Mouse (Mus musculus) forebrain, embryonic 16.5 days (tissue): ENCODE data around the gene Nfyc. TPM values are rescaled to one million over a fixed set of nuclear protein-coding genes. Genes with fewer than 3 reads are reported as not detected.

Experiments
- ATAC-seq: fragments of 200-750 bp; cut with Nextera tagmentation; 2 replicates; pipeline ENCODE4 v1.8.0; 2017; ENCODE audit warnings: mild to moderate bottlenecking, moderate library complexity
- H3K27ac ChIP-seq: fragments of 300-500 bp; sonication (generic); 2 replicates; pipeline ENCODE4 v1.5.1; 2014; ENCODE audit warnings: low read length, control low read depth
- H3K27me3 ChIP-seq: fragments of 300-500 bp; sonication (generic); replicated peaks from 2 replicates; pipeline ENCODE4 v1.6.1; 2014; ENCODE audit warnings: low read length; ENCODE audit not compliant: control insufficient read depth, insufficient read depth
- H3K36me3 ChIP-seq: fragments of 300-500 bp; sonication (generic); 2 replicates; pipeline ENCODE4 v1.6.1; 2014; ENCODE audit not compliant: control insufficient read depth, insufficient read depth
- H3K4me1 ChIP-seq: fragments of 300-500 bp; sonication (generic); replicated peaks from 2 replicates; pipeline ENCODE4 v1.6.1; 2014; ENCODE audit warnings: low read length; ENCODE audit not compliant: control insufficient read depth, insufficient read depth
- H3K4me2 ChIP-seq: fragments of 300-500 bp; sonication (generic); 2 replicates; pipeline ENCODE4 v1.6.1; 2014; ENCODE audit warnings: mild to moderate bottlenecking, low read length, control low read depth
- H3K4me3 ChIP-seq: fragments of 300-500 bp; sonication (generic); replicated peaks from 2 replicates; pipeline ENCODE4 v1.5.1; 2014; ENCODE audit warnings: mild to moderate bottlenecking, low read length, control low read depth
- H3K9ac ChIP-seq: fragments of 300-500 bp; sonication (generic); replicated peaks from 2 replicates; pipeline ENCODE4 v1.6.1; 2014; ENCODE audit warnings: low read depth, low read length, control low read depth
- H3K9me3 ChIP-seq: fragments of 300-500 bp; sonication (generic); 2 replicates; pipeline ENCODE4 v1.6.1; 2016; ENCODE audit warnings: low read length; ENCODE audit not compliant: control insufficient read depth
- WGBS: fragments of 180-500 bp; shearing (Covaris S2); extraction: QIAGEN DNeasy Blood & Tissue Kit; methylation state at CpG from one replicate; pipeline ENCODE4 v1.1.7; 2014; 5-methylcytosine and 5-hydroxymethylcytosine counted together
- polyA plus RNA-seq: library from polyadenylated mRNA; unstranded; fragments of >200 nt; fragmentation: Nextera tagmentation; extraction: Ambion mirVana; gene quantifications from 2 replicates; pipeline ENCODE4 v1.2.1, GENCODE M21; 2015

Nfyc gene
- polyA plus RNA-seq, 1 experiment from 2014 or later: 96.5 TPM

- H3K36me3 ChIP-seq: no peaks in the 10 kb centered on the region
- H3K4me3 ChIP-seq: no peak overlapping the region
- H3K27me3 ChIP-seq: no peaks in the 10 kb centered on the region
- ATAC-seq: no peak
- 0 out of 2 replicates have a peak, but pooled peaks cover 7% of the 10 kb centered on the region for H3K4me1 ChIP-seq
- 89% methylated on average over 7 of the region's 7 CpGs for WGBS
- no peak overlapping the region for H3K9ac ChIP-seq
- no peak overlapping the region for H3K27ac ChIP-seq
- no peak overlapping the region for H3K4me2 ChIP-seq
- H3K9me3 ChIP-seq: no peaks in the 10 kb centered on the region
These were observed 28.5 kb upstream of the Nfyc start for GRCm38 (mm10) chr4:120859865-120860264.

- no peak overlapping the region for H3K27ac ChIP-seq
- H3K9ac ChIP-seq: no peak overlapping the region
- H3K4me1 ChIP-seq: 0 out of 2 replicates have a peak, but pooled peaks cover 9% of the 10 kb centered on the region
- H3K4me3 ChIP-seq: no peak overlapping the region
- WGBS: 45% methylated on average over 5 of the region's 5 CpGs
- H3K4me2 ChIP-seq: 0 out of 2 replicates have a peak overlapping the region, but pooled peaks have one; percentile 7
- H3K27me3 ChIP-seq: no peaks in the 10 kb centered on the region
- H3K9me3 ChIP-seq: no peaks in the 10 kb centered on the region
- H3K36me3 ChIP-seq: no peaks in the 10 kb centered on the region
- no peak for ATAC-seq
These were observed 25.0 kb upstream of the Nfyc start for GRCm38 (mm10) chr4:120856376-120856775.

DNA sequence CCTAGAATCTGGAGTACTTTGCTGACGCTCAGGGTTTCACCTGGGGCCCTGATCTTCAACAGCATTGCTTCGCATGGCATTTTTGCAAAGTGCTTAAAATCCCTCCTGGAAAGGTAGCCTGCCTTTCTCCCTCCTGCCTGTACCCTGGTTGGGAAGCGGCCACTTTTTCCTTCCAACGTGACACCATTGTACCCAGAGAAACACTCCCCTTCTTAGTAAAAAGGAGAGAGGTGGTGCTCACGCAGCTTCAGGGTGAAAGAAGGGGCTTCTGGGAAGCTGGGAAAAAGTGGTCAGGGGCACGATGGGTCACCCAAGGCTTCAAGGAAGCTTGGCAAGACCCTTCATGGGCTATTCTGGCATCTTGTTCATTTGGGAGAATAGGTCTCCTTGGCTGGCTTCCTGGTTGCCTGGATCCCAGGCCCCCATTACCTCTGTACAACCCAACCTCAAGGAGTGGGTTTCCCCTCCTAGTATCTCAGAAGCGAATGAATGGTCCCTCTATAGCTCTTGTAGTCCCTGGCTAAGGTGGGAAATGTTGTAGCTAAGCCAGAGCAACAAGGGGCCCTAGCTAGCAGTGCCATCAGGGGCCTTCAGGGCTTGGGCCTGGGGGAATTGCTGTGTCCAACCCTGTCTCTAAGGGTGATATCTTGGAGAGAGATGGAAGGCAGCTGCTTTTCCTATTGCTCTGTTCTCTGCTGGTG lies 24.1 kb upstream of the Nfyc start:
- Histone ChIP-seq H3K36me3 (no peaks in the 10 kb centered on the region), H3K27me3 (no peaks in the 10 kb centered on the region), H3K9ac (peak overlapping the region; percentile 74), H3K4me3 (peak overlapping the region; percentile 64), H3K27ac (no peak overlapping the region), H3K9me3 (no peaks in the 10 kb centered on the region), H3K4me2 (peak overlapping the region; percentile 78), H3K4me1 (0 out of 2 replicates have a peak, but pooled peaks cover 9% of the 10 kb centered on the region)
- WGBS: 12% methylated on average over 7 of the region's 7 CpGs
- ATAC-seq: no peak

DNA sequence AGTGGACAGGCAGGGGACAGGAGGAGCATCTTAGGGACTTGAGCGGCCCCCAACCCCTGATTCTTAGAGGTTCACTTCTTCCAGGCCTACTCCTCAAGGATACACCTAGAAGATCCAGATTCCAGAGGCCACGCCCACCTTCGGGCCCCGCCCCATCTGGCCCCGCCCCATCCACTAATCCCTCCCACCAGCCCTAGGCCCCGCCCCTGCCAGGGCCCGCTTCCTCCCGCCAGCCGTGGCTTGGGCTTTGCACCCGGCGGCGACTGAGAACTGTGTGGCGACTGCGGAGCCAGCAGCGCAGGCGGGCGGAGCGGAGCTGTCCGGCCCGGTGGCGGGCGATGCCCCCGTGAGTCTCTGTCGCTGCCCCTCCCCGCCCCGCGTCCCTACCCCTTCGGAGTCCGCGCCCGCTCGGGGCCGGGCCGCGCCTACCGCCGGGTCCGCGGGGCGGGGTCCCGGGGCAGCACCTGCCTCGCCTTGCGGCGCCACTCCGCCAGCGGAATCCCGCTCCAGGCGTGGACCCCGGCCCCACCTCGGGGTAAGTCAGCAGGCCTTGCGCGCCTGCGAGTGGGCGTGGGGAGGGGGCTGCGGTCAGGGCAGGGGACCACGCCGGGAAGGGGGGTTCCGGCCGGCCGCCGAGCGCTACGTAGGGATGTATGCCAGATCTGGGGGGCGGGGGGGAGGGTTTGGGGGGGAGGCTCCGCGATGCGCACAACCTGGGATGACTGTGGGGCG lies 23.4 kb upstream of the Nfyc start, which contains the start of gene Rims3:
Gene Rims3 (plus strand): TSS at position 229 of the 732 bp plus-strand sequence.
- Histone ChIP-seq H3K9ac (peak within 1 kb of the TSS; percentile 74), H3K4me2 (peak within 1 kb of the TSS; percentile 78), H3K27ac (no peak within 1 kb of the TSS), H3K9me3 (no peaks in the 10 kb centered on the region), H3K4me3 (peak within 1 kb of the TSS; percentile 64), H3K36me3 (no peaks in the 10 kb centered on the region), H3K27me3 (no peaks in the 10 kb centered on the region), H3K4me1 (0 out of 2 replicates have a peak, but pooled peaks cover 9% of the 10 kb centered on the region)
- ATAC-seq: peak; percentile 80
- WGBS: 1% methylated on average over 67 of the region's 68 CpGs

GRCm38 (mm10) chr4:120850946-120851345 lies 19.6 kb upstream of the Nfyc start:
- 4% methylated on average over 10 of the region's 10 CpGs for WGBS
- H3K4me1 ChIP-seq: peaks cover 7% of the 10 kb centered on the region; the same call in 1 of the 2 replicates
- no peak overlapping the region for H3K4me3 ChIP-seq
- ATAC-seq: peak; percentile 34; the same call in 1 of the 2 replicates
- no peaks in the 10 kb centered on the region for H3K36me3 ChIP-seq
- no peak overlapping the region for H3K27ac ChIP-seq
- no peaks in the 10 kb centered on the region for H3K27me3 ChIP-seq
- H3K9me3 ChIP-seq: no peaks in the 10 kb centered on the region
- H3K9ac ChIP-seq: no peak overlapping the region
- no peak overlapping the region for H3K4me2 ChIP-seq

DNA sequence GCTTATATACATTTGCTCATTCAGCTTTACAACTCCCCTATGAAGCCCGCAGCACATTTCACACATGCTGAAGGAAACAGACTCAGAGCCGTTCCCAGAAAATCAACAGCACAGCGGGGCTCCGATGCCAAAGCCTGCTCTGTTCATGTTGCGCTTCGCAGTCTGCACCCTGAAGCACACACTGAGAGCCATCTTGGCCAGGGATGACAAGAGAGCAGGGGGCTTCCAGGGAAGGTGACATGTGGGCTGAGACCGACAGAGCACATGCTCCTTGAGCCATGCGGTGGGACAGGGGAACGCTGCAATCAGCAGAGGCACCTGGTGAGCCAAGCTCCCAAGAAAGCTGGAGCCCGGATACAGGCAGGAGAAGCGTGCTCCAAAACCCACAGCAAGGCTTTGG lies 18.1 kb upstream of the Nfyc start:
- H3K4me1 ChIP-seq: no peaks in the 10 kb centered on the region; the same call in 1 of the 2 replicates
- H3K4me3 ChIP-seq: no peak overlapping the region
- peak overlapping the region; percentile 23 for H3K4me2 ChIP-seq
- H3K27ac ChIP-seq: no peak overlapping the region
- no peaks in the 10 kb centered on the region for H3K36me3 ChIP-seq
- no peak overlapping the region for H3K9ac ChIP-seq
- WGBS: 60% methylated on average over 11 of the region's 11 CpGs
- no peaks in the 10 kb centered on the region for H3K9me3 ChIP-seq
- H3K27me3 ChIP-seq: no peaks in the 10 kb centered on the region
- ATAC-seq: peak; percentile 22; the same call in 1 of the 2 replicates

DNA sequence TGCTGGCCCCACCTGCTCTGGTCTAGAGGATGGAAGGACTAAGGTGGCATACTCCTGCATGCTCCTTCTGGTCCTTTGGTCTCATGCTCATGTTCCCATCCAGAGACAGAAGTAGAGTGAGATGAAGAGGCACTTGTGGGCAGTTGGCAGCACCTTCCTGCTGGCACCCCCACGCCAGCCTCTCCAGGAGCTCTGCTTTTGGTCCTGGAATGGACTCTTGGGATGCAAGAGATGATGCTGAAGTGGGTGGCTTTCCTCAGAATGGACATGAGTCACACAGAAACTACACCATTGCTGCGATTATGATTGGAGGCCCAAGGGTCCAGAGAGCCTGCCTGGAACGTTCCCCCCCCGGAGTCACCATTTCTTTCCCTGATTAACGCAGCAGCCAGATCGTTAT lies 17.5 kb upstream of the Nfyc start:
- WGBS: 73% methylated on average over 6 of the region's 6 CpGs
- Histone ChIP-seq H3K27ac (no peak overlapping the region), H3K9ac (no peak overlapping the region), H3K36me3 (no peaks in the 10 kb centered on the region), H3K9me3 (no peaks in the 10 kb centered on the region), H3K4me1 (no peaks in the 10 kb centered on the region; the same call in 1 of the 2 replicates), H3K27me3 (no peaks in the 10 kb centered on the region), H3K4me3 (no peak overlapping the region), H3K4me2 (no peak overlapping the region)
- ATAC-seq: no peak

- Histone ChIP-seq H3K4me2 (no peak overlapping the region), H3K4me1 (no peaks in the 10 kb centered on the region; the same call in 1 of the 2 replicates), H3K27ac (no peak overlapping the region), H3K27me3 (no peaks in the 10 kb centered on the region), H3K4me3 (no peak overlapping the region), H3K9me3 (no peaks in the 10 kb centered on the region), H3K9ac (no peak overlapping the region), H3K36me3 (no peaks in the 10 kb centered on the region)
- 83% methylated on average over 4 of the region's 4 CpGs for WGBS
- no peak for ATAC-seq
These were observed 13.7 kb upstream of the Nfyc start for GRCm38 (mm10) chr4:120845098-120845497.

- H3K9me3 ChIP-seq: no peaks in the 10 kb centered on the region
- no peak overlapping the region for H3K9ac ChIP-seq
- no peaks in the 10 kb centered on the region for H3K27me3 ChIP-seq
- no peak overlapping the region for H3K4me3 ChIP-seq
- 66% methylated on average over 7 of the region's 7 CpGs for WGBS
- no peak overlapping the region for H3K27ac ChIP-seq
- H3K36me3 ChIP-seq: no peaks in the 10 kb centered on the region
- H3K4me2 ChIP-seq: no peak overlapping the region
- H3K4me1 ChIP-seq: no peaks in the 10 kb centered on the region; the same call in 1 of the 2 replicates
- no peak for ATAC-seq
These were observed 13.2 kb upstream of the Nfyc start for GRCm38 (mm10) chr4:120844423-120845082.
